Mouse (Mus musculus) intestine, embryonic 16.5 days (tissue): ENCODE measurements at regions not wholly inside any gene's neighbourhood (a gene's known extent, or its start where the extent isn't known, plus 50 kb on each side); places are given as distances from the start of the nearest gene placed in this dataset.

Source experiments
- ATAC-seq: fragments of 200-750 bp; cut with Nextera tagmentation; 2 replicates; pipeline ENCODE4 v1.8.0; 2017; ENCODE audit warnings: moderate TSS enrichment, moderate library complexity
- H3K27ac ChIP-seq: fragments of 300-500 bp; sonication (generic); 2 replicates; pipeline ENCODE4 v1.5.1; 2014; ENCODE audit warnings: mild to moderate bottlenecking, low read length
- H3K27me3 ChIP-seq: fragments of 300-500 bp; sonication (generic); replicated peaks from 2 replicates; pipeline ENCODE4 v1.6.1; 2014; ENCODE audit warnings: low read length, control low read depth, mixed read lengths; ENCODE audit not compliant: control insufficient read depth, insufficient read depth
- H3K36me3 ChIP-seq: fragments of 300-500 bp; sonication (generic); 2 replicates; pipeline ENCODE4 v1.6.1; 2014; ENCODE audit warnings: low read length, control low read depth; ENCODE audit not compliant: control insufficient read depth, insufficient read depth
- H3K4me1 ChIP-seq: fragments of 300-500 bp; sonication (generic); 2 replicates; pipeline ENCODE4 v1.6.1; 2014; ENCODE audit warnings: low read length, control low read depth, mixed read lengths; ENCODE audit not compliant: control insufficient read depth, insufficient read depth
- H3K4me2 ChIP-seq: fragments of 300-500 bp; sonication (generic); 2 replicates; pipeline ENCODE4 v1.6.1; 2014; ENCODE audit warnings: low read depth, low read length, control low read depth
- H3K4me3 ChIP-seq: fragments of 300-500 bp; sonication (generic); 2 replicates; pipeline ENCODE4 v1.5.1; 2014; ENCODE audit warnings: mild to moderate bottlenecking, low read length
- H3K9ac ChIP-seq: fragments of 300-500 bp; sonication (generic); 2 replicates; pipeline ENCODE4 v1.6.1; 2014; ENCODE audit warnings: low read depth, low read length
- H3K9me3 ChIP-seq: fragments of 300-500 bp; sonication (generic); 2 replicates; pipeline ENCODE4 v1.6.1; 2016; ENCODE audit warnings: low read length, control low read depth; ENCODE audit not compliant: control insufficient read depth
- WGBS: fragments of 180-500 bp; shearing (Covaris S2); extraction: QIAGEN DNeasy Blood & Tissue Kit; methylation state at CpG from one replicate; pipeline ENCODE4 v1.1.7; 2014; 5-methylcytosine and 5-hydroxymethylcytosine counted together

GRCm38 (mm10) chr11:114282566-114282965 is 215.7 kb upstream of the Sdk2 start:
- no peak for ATAC-seq
- no peak overlapping the region for H3K9ac ChIP-seq
- H3K27me3 ChIP-seq, result no peaks in the 10 kb centered on the region
- no peaks in the 10 kb centered on the region for H3K4me1 ChIP-seq
- no peak overlapping the region for H3K27ac ChIP-seq
- no peak overlapping the region for H3K4me3 ChIP-seq
- 63% methylated on average over 5 of the region's 5 CpGs for WGBS
- H3K36me3 ChIP-seq, result no peaks in the 10 kb centered on the region
- H3K4me2 ChIP-seq, result no peak overlapping the region
- no peaks in the 10 kb centered on the region for H3K9me3 ChIP-seq

GRCm38 (mm10) chr11:114281846-114282245 is 215.0 kb upstream of the Sdk2 start:
- Histone ChIP-seq H3K9ac (no peak overlapping the region), H3K4me3 (no peak overlapping the region), H3K27me3 (no peaks in the 10 kb centered on the region), H3K4me1 (no peaks in the 10 kb centered on the region), H3K9me3 (no peaks in the 10 kb centered on the region), H3K27ac (no peak overlapping the region), H3K36me3 (no peaks in the 10 kb centered on the region), H3K4me2 (no peak overlapping the region)
- ATAC-seq, result no peak
- WGBS, result 85% methylated on average over 9 of the region's 9 CpGs

DNA sequence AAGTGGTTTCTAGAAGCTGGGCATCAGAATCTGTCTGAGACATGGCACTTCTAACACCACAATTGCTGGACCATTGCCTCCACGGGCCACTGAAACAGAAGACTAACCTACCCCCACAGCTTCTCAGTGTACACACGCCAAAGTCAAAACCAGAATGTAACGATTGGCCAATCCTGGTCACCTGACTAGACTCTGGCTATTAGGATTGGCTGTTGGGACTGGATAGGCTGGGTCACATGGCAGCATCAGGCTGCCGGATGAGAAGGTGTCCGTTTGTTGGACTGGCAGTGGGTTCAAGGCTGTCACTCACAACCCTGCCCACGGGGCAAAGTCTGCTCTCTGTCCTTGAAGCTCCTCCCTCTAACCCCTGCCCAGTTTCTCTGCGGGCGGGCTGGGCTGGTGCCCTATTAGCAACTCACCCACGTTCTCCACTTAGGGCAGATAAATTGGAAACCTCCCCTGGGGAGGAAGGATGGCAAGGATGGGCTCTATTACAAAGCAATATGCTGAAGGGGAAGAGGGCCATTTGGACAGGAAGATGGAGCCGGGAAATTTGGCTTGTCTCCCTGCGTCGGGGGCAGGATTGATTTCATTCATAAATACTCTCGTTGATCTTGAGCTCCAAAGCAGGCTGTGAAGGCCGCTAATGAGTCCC is 214.3 kb upstream of the Sdk2 start:
- Histone ChIP-seq H3K4me3 (no peak overlapping the region), H3K4me2 (no peak overlapping the region), H3K4me1 (no peaks in the 10 kb centered on the region), H3K27ac (no peak overlapping the region), H3K36me3 (no peaks in the 10 kb centered on the region), H3K9me3 (no peaks in the 10 kb centered on the region), H3K27me3 (no peaks in the 10 kb centered on the region), H3K9ac (no peak overlapping the region)
- no peak for ATAC-seq
- 83% methylated on average over 14 of the region's 14 CpGs for WGBS

- H3K4me1 ChIP-seq, result no peaks in the 10 kb centered on the region
- no peak overlapping the region for H3K4me3 ChIP-seq
- H3K27ac ChIP-seq, result no peak overlapping the region
- H3K27me3 ChIP-seq, result no peaks in the 10 kb centered on the region
- no peak for ATAC-seq
- H3K9me3 ChIP-seq, result no peaks in the 10 kb centered on the region
- H3K9ac ChIP-seq, result no peak overlapping the region
- no peak overlapping the region for H3K4me2 ChIP-seq
- H3K36me3 ChIP-seq, result no peaks in the 10 kb centered on the region
- 79% methylated on average over 26 of the region's 26 CpGs for WGBS
Measured at GRCm38 (mm10) chr11:114277513-114278304, 210.9 kb upstream of the Sdk2 start.

DNA sequence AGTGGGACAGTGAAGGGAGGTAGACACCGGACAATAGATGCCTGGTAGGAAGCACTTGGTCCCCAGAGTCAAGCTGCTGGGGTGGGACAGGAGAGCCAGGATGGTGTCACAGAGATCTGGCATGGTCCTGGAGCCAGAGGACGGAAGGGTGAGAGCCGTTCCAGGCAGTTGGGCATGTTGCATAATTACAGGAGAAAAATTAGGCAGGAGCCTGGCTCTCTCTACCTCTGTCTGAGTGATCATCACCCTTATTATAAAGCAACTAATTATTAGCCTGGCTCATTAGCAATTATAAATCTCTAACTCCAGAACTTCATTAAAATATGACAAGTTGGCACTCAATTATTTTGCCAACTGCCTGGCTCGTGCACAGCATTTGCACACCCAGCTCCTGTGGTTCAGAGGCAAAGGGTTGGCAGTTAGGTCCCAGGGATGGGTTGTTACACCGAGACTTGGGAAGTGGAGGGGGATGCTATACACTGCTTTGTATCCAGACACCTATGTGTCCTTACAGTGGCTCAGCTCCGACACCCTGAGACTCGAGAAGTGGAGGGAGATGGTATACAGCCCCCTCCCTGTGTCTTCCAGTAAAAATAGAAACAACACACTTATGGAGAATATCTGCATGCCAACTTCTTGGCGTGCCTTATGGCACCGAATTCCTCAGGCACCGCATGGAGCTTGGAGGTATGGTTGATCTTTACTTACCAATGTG is 203.7 kb upstream of the Sdk2 start:
- Histone ChIP-seq H3K4me2 (no peak overlapping the region), H3K9ac (no peak overlapping the region), H3K36me3 (no peaks in the 10 kb centered on the region), H3K27ac (no peak overlapping the region), H3K4me1 (no peaks in the 10 kb centered on the region), H3K9me3 (no peaks in the 10 kb centered on the region), H3K27me3 (no peaks in the 10 kb centered on the region), H3K4me3 (no peak overlapping the region)
- ATAC-seq, result no peak
- WGBS, result 89% methylated on average over 10 of the region's 10 CpGs

DNA sequence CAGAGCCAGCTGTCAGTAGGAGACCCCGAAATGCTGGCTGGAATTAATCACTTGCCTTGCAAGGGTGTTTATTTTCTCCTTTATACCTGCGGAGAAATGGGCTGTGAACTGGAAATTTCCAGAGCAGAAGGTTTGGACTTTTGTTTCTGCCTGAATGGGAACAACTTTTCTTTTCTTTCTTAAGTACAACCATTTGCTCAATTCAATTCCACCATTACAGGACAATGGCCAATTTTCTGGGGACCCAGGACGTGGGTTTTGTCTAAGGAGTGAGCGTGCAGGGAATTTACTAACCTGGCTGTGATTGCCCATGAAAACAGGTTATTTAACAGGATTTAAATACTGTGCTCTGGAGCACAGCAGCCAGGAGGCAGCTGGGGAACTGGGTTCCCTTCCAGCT is 195.1 kb upstream of the Sdk2 start:
- WGBS, result 66% methylated on average over 4 of the region's 4 CpGs
- Histone ChIP-seq H3K4me3 (no peak overlapping the region), H3K9me3 (no peaks in the 10 kb centered on the region), H3K4me1 (no peaks in the 10 kb centered on the region), H3K4me2 (no peak overlapping the region), H3K9ac (no peak overlapping the region), H3K27me3 (no peaks in the 10 kb centered on the region), H3K36me3 (no peaks in the 10 kb centered on the region), H3K27ac (no peak overlapping the region)
- no peak for ATAC-seq

DNA sequence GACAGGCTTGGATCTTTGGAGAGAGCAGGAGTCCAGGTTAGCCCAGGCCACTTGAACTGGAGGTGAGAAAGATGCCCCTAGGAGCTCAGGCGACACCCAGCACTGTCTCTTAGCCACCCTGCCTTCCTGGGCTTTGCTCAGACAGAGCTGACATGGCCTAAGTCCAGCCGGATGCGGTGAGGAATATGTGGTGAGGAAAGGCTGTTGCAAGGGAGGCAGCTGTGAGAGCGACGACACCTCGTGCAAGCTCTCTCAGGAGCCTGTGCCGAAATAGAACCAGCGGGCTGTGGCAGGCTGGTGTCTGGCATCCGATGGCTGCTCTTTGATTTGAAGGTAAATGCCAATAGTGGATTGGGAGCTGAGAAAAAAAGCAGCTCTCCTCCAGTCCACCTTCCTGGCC is 191.4 kb upstream of the Sdk2 start:
- WGBS, result 88% methylated on average over 9 of the region's 9 CpGs
- H3K27ac ChIP-seq, result no peak overlapping the region
- H3K36me3 ChIP-seq, result no peaks in the 10 kb centered on the region
- no peak overlapping the region for H3K4me3 ChIP-seq
- H3K9me3 ChIP-seq, result no peaks in the 10 kb centered on the region
- no peak overlapping the region for H3K4me2 ChIP-seq
- H3K4me1 ChIP-seq, result no peaks in the 10 kb centered on the region
- no peak for ATAC-seq
- H3K27me3 ChIP-seq, result 0 out of 2 replicates have a peak, but pooled peaks cover 2% of the 10 kb centered on the region
- H3K9ac ChIP-seq, result no peak overlapping the region

DNA sequence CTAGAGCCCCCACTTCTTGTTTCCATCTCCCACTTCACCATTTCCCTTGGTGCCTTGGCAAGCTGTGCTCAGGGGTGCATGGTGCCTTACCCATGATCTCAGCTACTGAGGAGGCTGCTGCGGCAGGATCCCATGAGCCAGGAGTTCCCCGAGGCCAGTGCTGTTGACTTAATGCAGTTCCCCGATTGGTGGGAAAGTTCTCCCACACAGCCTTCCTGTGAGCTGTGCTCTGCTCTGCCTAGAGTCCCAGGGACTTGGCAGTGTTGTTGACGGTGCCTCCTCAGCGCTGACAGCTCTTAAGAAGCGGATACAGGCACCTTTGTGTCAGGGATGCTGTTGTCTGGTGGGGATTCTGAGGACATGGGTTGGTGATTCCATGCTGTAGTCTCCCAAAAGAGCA is 190.9 kb upstream of the Sdk2 start:
- Histone ChIP-seq H3K36me3 (no peaks in the 10 kb centered on the region), H3K4me1 (no peaks in the 10 kb centered on the region), H3K4me3 (no peak overlapping the region), H3K9me3 (no peaks in the 10 kb centered on the region), H3K27ac (no peak overlapping the region), H3K9ac (no peak overlapping the region), H3K4me2 (no peak overlapping the region), H3K27me3 (0 out of 2 replicates have a peak, but pooled peaks cover 2% of the 10 kb centered on the region)
- WGBS, result 35% methylated on average over 6 of the region's 6 CpGs
- ATAC-seq, result no peak

DNA sequence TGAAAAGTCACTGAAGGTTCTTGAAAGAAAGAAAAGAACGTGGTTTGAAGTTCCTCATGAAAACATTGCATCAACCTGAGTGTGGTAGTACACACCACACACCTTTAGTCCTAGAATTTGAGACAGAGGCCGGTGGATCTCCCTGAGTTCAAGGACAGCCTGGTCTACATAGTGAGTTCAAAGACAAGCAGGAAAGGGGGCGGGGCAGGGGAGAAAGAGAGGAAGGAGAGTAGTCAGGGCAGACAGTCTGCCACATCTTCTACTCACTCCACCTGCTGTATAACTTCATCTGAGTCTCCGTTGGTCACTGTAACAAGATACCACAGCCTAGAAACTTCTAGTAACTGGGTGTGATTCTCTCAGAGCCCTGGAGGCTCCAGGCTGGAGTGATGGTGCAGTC is 190.2 kb upstream of the Sdk2 start:
- no peak for ATAC-seq
- H3K4me2 ChIP-seq, result no peak overlapping the region

More for the DNA sequence above, 190.2 kb upstream of the Sdk2 start:
- H3K9ac ChIP-seq, result no peak overlapping the region
- H3K4me3 ChIP-seq, result no peak overlapping the region
- WGBS, result 76% methylated on average over 4 of the region's 4 CpGs
- H3K27ac ChIP-seq, result no peak overlapping the region
- H3K4me1 ChIP-seq, result no peaks in the 10 kb centered on the region
- H3K27me3 ChIP-seq, result 0 out of 2 replicates have a peak, but pooled peaks cover 2% of the 10 kb centered on the region
- H3K36me3 ChIP-seq, result no peaks in the 10 kb centered on the region
- H3K9me3 ChIP-seq, result no peaks in the 10 kb centered on the region
